Mouse (Mus musculus): ENCODE data around the gene Tardbp. TPM values are rescaled to one million over a fixed set of nuclear protein-coding genes. Genes with fewer than 3 reads are reported as not detected.

Gene Tardbp
- polyA plus RNA-seq (2014; fragmentation: Nextera tagmentation; extraction: Ambion mirVana): 179 and 211 TPM in 2 replicates

DNA sequence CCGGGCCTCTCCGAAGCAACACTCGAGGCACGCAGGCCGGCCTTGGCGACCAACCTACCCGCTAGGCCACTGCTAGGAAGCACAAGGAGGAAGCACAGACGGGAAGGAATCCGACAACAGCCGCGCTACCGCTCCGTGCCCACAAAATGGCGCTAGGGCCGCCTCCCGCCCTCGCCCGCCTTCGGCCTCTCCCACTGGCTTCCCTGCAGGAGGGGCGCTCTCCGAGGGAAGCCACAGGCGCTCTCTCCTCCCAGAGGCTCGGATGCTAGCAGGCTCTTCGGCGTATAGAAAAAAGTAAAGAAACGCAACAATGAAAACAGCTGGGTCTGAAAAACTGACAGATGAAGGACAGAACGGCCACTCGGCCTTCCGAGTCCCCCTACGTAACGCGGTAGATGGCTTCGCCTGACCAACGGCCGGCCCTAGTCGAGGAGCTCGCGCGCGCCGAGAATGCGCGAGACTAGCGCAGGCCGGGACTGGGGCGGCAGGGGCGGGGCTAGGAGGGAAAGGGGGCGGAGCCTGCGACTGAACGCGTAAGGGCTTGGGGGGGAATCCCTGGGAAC is at the start of gene Tardbp:
Gene Tardbp (minus strand): TSS at position 397 of the 563 bp plus-strand sequence.
- DNase-seq (ENCODE audit: low spot score): peak; percentile 98
- Histone ChIP-seq H3K4me2 (ENCODE audit: low read depth) (peak within 1 kb of the TSS; percentile 94), H3K27me3 (ENCODE audit: control insufficient read depth, insufficient read depth, low read length) (no peaks in the 10 kb centered on the region), H3K27ac (ENCODE audit: low read depth, low read length) (peak within 1 kb of the TSS; percentile 94), H3K36me3 (ENCODE audit: control insufficient read depth, insufficient read depth, low read length) (peaks cover 24% of the 10 kb centered on the region), H3K4me3 (ENCODE audit: low read depth, low read length) (peak within 1 kb of the TSS; percentile 84), H3K4me1 (ENCODE audit: control insufficient read depth, insufficient read depth, low read length) (peaks cover 8% of the 10 kb centered on the region; the same call in 1 of the 2 replicates), H3K9ac (ENCODE audit: low read length) (peak within 1 kb of the TSS; percentile 100), H3K9me3 (ENCODE audit: control insufficient read depth, low read length) (no peaks in the 10 kb centered on the region)
- ATAC-seq (ENCODE audit: insufficient read depth, low FRiP score, low TSS enrichment): peak; percentile 96
- WGBS: under 1% methylated on average over 50 of the region's 51 CpGs

DNA sequence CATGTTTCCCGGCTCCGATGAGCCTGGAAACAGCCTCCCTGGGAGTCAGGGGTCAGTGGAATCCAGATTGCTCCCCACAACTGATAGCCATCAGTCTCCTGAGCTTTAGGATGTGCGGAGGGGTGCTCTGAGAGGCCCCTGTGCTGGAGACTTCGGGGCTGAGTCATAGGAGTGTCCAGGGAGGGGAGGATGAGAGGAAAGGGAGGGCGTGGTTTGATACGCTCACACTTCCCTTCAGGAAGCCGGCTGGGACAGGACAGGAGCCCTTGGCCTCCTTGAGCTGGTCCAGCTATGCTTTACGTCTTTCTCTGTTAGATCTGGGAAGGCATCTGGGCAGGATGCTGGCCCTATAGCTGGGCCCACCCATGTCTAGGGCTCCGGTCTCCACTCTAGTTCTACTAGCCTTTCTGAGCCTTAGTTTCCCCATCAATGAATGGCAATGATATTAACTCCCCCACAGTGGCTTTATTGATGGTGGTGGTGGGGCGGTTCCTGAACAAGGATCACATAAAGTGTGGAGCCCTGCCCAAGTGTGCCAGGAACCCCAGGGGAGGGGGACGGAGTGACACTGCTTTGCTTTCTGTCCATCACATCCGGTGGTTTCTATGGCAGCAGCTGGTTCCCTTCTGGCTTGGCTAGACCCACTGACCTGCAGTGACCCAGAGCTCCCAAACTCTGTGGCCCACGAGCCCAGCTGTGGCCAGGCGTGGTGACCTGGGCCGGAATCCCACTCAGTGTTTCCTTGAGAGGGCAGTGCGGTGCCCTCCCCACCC is 49.6 kb upstream of the Tardbp start:
- WGBS: 33% methylated on average over 16 of the region's 16 CpGs
- Histone ChIP-seq H3K9ac (ENCODE audit: low read length) (no peak overlapping the region), H3K4me3 (ENCODE audit: low read depth, low read length) (no peak overlapping the region), H3K4me2 (ENCODE audit: low read depth) (no peak overlapping the region), H3K4me1 (ENCODE audit: control insufficient read depth, insufficient read depth, low read length) (peaks cover 8% of the 10 kb centered on the region), H3K27me3 (ENCODE audit: control insufficient read depth, insufficient read depth, low read length) (no peaks in the 10 kb centered on the region), H3K27ac (ENCODE audit: low read depth, low read length) (no peak overlapping the region), H3K36me3 (ENCODE audit: control insufficient read depth, insufficient read depth, low read length) (no peaks in the 10 kb centered on the region), H3K9me3 (ENCODE audit: control insufficient read depth, low read length) (no peaks in the 10 kb centered on the region)
- DNase-seq (ENCODE audit: low spot score) (peak; percentile 36), ATAC-seq (ENCODE audit: insufficient read depth, low FRiP score, low TSS enrichment) (no peak)

DNA sequence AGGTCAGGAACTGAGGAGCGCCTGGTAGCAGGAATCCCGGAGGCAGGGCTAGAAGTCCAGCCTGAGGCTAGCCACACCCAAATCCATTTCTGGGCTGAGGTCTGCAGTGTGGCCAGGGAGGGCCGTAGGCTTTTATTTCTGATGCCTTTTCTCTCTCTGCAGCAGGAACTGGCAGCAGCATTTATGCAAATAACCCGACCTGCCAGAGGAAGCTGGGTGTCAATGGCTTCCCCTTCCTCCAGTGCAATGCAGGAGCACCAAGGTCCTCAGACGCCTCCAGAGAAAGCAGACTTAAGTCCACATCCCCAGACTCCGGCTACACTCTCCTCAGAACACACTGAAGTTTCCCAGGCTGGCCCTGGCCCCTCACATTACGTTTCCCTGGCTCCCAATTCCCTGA is 48.2 kb upstream of the Tardbp start:
- Histone ChIP-seq H3K9ac (ENCODE audit: low read length) (no peak overlapping the region), H3K4me3 (ENCODE audit: low read depth, low read length) (no peak overlapping the region), H3K4me2 (ENCODE audit: low read depth) (no peak overlapping the region), H3K4me1 (ENCODE audit: control insufficient read depth, insufficient read depth, low read length) (peaks cover 8% of the 10 kb centered on the region), H3K27ac (ENCODE audit: low read depth, low read length) (no peak overlapping the region), H3K36me3 (ENCODE audit: control insufficient read depth, insufficient read depth, low read length) (no peaks in the 10 kb centered on the region), H3K27me3 (ENCODE audit: control insufficient read depth, insufficient read depth, low read length) (no peaks in the 10 kb centered on the region), H3K9me3 (ENCODE audit: control insufficient read depth, low read length) (no peaks in the 10 kb centered on the region)
- ATAC-seq (ENCODE audit: insufficient read depth, low FRiP score, low TSS enrichment) (no peak), DNase-seq (ENCODE audit: low spot score) (no peak)
- 38% methylated on average over 7 of the region's 7 CpGs for WGBS

DNA sequence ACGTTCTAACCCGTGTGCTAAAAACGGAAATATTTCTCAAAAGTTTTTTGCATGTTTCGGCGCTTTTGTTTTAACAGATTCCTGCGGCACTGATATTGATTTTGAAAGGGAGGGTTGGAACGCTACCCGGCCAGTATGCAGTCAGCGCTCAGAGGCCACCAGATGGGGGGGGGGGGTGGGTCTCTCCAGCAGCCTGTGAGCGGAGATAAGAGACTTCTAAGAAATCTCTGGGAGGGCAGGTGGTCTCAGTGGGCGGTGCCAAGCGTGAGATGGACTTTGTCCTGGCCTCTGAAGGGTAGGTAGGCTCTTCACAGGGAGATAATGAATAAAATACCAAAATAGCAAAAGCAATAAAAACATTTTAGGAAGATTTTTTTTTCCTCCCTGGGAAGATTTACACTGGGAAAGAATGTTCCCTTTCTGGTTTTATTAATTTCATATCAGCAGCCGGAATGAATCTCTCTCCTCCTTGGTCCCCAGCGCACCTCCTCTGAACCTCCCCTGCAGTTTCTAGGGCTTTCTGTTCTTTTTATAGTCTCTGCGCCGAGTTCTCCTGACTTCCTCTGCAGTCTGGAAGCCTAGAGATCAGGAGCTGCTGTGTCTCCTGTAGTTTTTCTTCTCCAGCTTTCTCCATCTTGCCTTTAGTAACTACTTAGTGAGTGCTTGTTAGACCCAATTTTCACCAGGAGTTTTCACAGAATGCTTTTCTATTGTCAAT is 44.6 kb upstream of the Tardbp start:
- WGBS: 70% methylated on average over 16 of the region's 16 CpGs
- Histone ChIP-seq H3K27ac (ENCODE audit: low read depth, low read length) (no peak overlapping the region), H3K9me3 (ENCODE audit: control insufficient read depth, low read length) (no peaks in the 10 kb centered on the region), H3K4me2 (ENCODE audit: low read depth) (no peak overlapping the region), H3K27me3 (ENCODE audit: control insufficient read depth, insufficient read depth, low read length) (no peaks in the 10 kb centered on the region), H3K4me1 (ENCODE audit: control insufficient read depth, insufficient read depth, low read length) (peaks cover 5% of the 10 kb centered on the region), H3K36me3 (ENCODE audit: control insufficient read depth, insufficient read depth, low read length) (no peaks in the 10 kb centered on the region), H3K4me3 (ENCODE audit: low read depth, low read length) (no peak overlapping the region), H3K9ac (ENCODE audit: low read length) (no peak overlapping the region)
- ATAC-seq (ENCODE audit: insufficient read depth, low FRiP score, low TSS enrichment): no peak
- DNase-seq (ENCODE audit: low spot score): peak; percentile 5

DNA sequence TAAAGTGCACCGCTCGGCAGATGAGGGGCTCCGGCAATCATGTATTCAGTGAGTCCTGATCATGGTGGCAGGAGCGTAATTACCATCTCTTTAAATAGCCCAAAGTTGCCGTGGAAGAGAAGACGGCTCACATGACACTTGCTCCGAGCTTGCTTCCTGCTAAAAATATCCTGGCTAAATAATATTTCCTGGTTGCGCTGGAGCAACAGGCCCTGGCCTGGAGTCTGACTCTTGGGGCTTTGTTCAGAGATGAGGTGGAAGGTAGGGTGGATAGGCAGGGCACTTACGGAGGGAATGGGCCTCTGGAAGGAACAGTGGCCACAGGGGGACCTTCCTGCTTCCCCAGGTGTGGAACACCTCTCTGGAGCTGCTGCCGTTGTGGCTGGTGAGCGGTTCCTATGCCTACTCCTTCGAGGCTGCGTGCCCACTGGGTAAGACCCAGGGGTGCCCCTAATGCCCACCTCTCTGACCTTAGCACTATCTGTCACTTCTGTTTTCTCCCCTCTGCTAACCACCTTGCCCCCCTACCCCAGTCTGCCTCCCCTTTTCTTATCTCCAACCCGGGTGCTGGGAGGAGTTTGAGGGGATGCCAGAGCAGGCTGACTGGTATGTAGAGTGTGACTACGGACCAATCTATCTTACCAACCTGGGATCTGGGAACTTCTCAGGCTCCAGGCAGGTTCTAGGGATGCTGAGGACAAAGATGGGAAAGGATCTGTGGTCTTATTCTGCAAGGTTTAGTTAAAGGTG is 40.4 kb upstream of the Tardbp start:
- H3K9me3 ChIP-seq (ENCODE audit: control insufficient read depth, low read length): no peaks in the 10 kb centered on the region
- H3K27me3 ChIP-seq (ENCODE audit: control insufficient read depth, insufficient read depth, low read length): no peaks in the 10 kb centered on the region
- H3K36me3 ChIP-seq (ENCODE audit: control insufficient read depth, insufficient read depth, low read length): no peaks in the 10 kb centered on the region
- no peak overlapping the region for H3K9ac ChIP-seq (ENCODE audit: low read length)
- no peak overlapping the region for H3K4me3 ChIP-seq (ENCODE audit: low read depth, low read length)
- 90% methylated on average over 15 of the region's 15 CpGs for WGBS
- no peak overlapping the region for H3K4me2 ChIP-seq (ENCODE audit: low read depth)
- no peak for DNase-seq (ENCODE audit: low spot score)
- ATAC-seq (ENCODE audit: insufficient read depth, low FRiP score, low TSS enrichment): no peak
- H3K27ac ChIP-seq (ENCODE audit: low read depth, low read length): no peak overlapping the region
- H3K4me1 ChIP-seq (ENCODE audit: control insufficient read depth, insufficient read depth, low read length): no peaks in the 10 kb centered on the region

DNA sequence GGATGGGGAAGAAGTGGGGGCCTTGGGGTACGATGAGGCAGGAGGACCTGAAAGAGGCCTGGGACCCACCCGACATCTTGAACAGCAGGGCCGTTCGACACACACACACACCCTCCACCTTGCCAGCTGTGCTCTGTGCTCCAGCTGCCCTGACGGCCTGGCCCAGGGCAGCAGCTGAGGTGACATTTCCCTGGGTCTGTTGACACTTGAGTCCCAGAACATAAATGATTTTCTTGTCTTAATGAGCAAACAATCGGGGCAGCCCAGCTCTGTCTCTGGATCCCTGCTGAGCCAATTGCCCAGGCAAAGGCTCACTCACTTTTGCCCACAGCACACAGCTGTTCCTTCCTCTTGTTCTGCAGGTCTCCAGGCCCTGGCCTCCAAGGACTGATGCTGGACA is 37.2 kb upstream of the Tardbp start:
- WGBS: 32% methylated on average over 6 of the region's 6 CpGs
- ATAC-seq (ENCODE audit: insufficient read depth, low FRiP score, low TSS enrichment): no peak
- no peak overlapping the region for H3K27ac ChIP-seq (ENCODE audit: low read depth, low read length)

DNA sequence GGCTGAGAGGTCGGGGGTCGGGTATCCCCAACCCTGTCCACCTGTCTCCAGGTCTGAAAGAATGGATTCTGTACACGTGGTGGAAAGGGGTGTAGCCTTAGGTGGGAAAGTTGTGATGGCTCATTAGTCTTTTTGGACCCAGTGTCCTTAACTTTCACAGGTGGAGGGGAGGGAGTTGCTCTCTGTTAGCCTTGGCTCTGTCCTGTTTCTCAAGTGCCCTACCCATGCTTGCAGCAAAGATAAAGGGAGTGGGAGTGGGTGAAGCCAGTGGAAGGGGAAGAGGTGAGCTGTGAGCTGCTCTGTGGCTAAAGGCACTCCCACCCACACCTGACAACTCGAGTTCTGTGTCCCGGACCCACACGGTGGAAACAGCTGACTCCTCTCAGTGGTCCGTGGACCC is 36.5 kb upstream of the Tardbp start:
- no peaks in the 10 kb centered on the region for H3K4me1 ChIP-seq (ENCODE audit: control insufficient read depth, insufficient read depth, low read length)
- no peak overlapping the region for H3K4me3 ChIP-seq (ENCODE audit: low read depth, low read length)
- H3K27me3 ChIP-seq (ENCODE audit: control insufficient read depth, insufficient read depth, low read length): no peaks in the 10 kb centered on the region
- no peak overlapping the region for H3K4me2 ChIP-seq (ENCODE audit: low read depth)
- H3K36me3 ChIP-seq (ENCODE audit: control insufficient read depth, insufficient read depth, low read length): no peaks in the 10 kb centered on the region
- DNase-seq (ENCODE audit: low spot score) (no peak), ATAC-seq (ENCODE audit: insufficient read depth, low FRiP score, low TSS enrichment) (no peak)
- H3K9me3 ChIP-seq (ENCODE audit: control insufficient read depth, low read length): no peaks in the 10 kb centered on the region
- no peak overlapping the region for H3K9ac ChIP-seq (ENCODE audit: low read length)
- WGBS: 83% methylated on average over 7 of the region's 7 CpGs
- no peak overlapping the region for H3K27ac ChIP-seq (ENCODE audit: low read depth, low read length)

More for the DNA sequence above, 37.2 kb upstream of the Tardbp start:
- H3K4me1 ChIP-seq (ENCODE audit: control insufficient read depth, insufficient read depth, low read length): no peaks in the 10 kb centered on the region
- H3K36me3 ChIP-seq (ENCODE audit: control insufficient read depth, insufficient read depth, low read length): no peaks in the 10 kb centered on the region
- no peak overlapping the region for H3K4me2 ChIP-seq (ENCODE audit: low read depth)
- H3K27me3 ChIP-seq (ENCODE audit: control insufficient read depth, insufficient read depth, low read length): no peaks in the 10 kb centered on the region
- H3K4me3 ChIP-seq (ENCODE audit: low read depth, low read length): no peak overlapping the region
- no peak overlapping the region for H3K9ac ChIP-seq (ENCODE audit: low read length)
- no peak for DNase-seq (ENCODE audit: low spot score)
- no peaks in the 10 kb centered on the region for H3K9me3 ChIP-seq (ENCODE audit: control insufficient read depth, low read length)

DNA sequence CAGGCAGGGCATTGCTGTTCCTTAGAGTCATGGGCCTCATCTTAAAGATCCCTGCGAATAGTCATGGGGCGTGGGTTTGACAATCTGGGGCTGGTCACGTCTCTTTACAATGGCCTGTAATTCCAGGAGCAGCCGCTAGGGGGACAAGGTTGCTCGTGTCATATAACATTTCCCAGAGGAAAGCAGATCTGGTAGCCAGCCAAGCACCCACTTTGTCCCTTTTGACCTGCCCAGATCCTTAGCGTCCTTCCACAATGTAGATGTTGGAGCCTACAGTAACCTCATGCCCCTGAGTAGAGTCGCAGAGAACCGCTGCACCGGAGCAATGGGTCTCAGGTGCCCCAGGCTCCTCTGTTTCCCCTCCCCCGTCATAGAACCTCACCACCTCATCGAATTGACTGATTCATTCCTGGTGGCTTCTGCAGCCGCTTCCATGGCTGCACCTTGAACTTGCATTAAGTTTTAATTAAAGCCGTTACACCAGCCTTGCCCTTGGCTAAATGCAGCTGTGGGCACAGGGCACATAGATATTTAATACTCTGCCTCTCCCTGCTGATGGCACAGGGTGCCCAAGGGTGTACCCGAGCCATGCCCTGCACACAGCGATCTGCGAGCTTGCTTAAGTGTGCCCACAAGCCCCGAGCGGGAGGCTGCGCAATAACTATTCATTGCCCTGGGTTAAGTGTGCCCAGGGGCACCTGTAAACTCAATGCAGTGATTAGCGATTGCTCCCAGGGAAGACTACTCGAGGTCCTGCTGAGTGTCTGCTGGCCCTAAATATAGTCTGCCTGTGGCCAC is 35.5 kb upstream of the Tardbp start:
- H3K4me3 ChIP-seq (ENCODE audit: low read depth, low read length): no peak overlapping the region

More for the DNA sequence above, 35.5 kb upstream of the Tardbp start:
- H3K36me3 ChIP-seq (ENCODE audit: control insufficient read depth, insufficient read depth, low read length): no peaks in the 10 kb centered on the region
- no peaks in the 10 kb centered on the region for H3K9me3 ChIP-seq (ENCODE audit: control insufficient read depth, low read length)
- DNase-seq (ENCODE audit: low spot score) (peak; percentile 82), ATAC-seq (ENCODE audit: insufficient read depth, low FRiP score, low TSS enrichment) (no peak)
- H3K4me1 ChIP-seq (ENCODE audit: control insufficient read depth, insufficient read depth, low read length): no peaks in the 10 kb centered on the region
- H3K9ac ChIP-seq (ENCODE audit: low read length): no peak overlapping the region
- no peak overlapping the region for H3K27ac ChIP-seq (ENCODE audit: low read depth, low read length)
- 33% methylated on average over 21 of the region's 21 CpGs for WGBS
- no peaks in the 10 kb centered on the region for H3K27me3 ChIP-seq (ENCODE audit: control insufficient read depth, insufficient read depth, low read length)
- no peak overlapping the region for H3K4me2 ChIP-seq (ENCODE audit: low read depth)

All from neural tube, embryonic 11.5 days (tissue).